Mouse (Mus musculus) cerebellum, adult 9-11 months (tissue): ENCODE measurements at regions not wholly inside any gene's neighbourhood (a gene's known extent, or its start where the extent isn't known, plus 50 kb on each side); places are given as distances from the start of the nearest gene placed in this dataset.

Experiments
- DNase-seq: peaks from one replicate; pipeline ENCODE4 v3.0.0; 2022

- DNase-seq = no peak
These were observed 50.8 kb upstream of the Ddx18 start for GRCm38 (mm10) chr1:121618550-121618949.
